Mouse (Mus musculus): Measurements from ENCODE around the gene Tk1. TPM values are rescaled to one million over a fixed set of nuclear protein-coding genes. Genes with fewer than 3 reads are reported as not detected.

Gene Tk1
- polyA plus RNA-seq, 2 experiments, result 128 to 160 TPM

DNA sequence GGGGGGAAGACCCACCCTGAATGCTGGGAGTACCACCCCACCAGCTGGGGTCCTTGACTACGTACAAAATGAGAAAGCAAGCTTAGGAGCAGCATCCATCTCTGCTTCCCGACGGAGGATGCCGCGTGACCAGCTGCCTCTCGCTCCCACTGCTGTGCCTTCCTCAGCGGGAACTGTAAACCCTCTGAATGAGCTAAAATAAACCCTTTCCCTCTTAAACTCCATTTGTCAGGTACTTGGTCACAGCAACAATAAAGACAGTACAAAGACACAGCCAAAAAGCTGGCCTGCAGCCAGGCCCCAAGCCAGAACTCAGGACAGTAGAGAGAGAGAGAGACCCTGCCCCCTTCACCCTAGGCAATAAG, 56.2 kb downstream of the Tk1 start:
- Histone ChIP-seq H3K27me3 (ENCODE audit: control insufficient read depth, insufficient read depth, low read length) (no peaks in the 10 kb centered on the region), H3K4me3 (replicated peaks; ENCODE audit: low read length) (no peak overlapping the region), H3K9ac (ENCODE audit: low read depth, low read length, severe bottlenecking) (no peak overlapping the region), H3K27ac (replicated peaks; ENCODE audit: low read depth, low read length) (no peak overlapping the region), H3K36me3 (ENCODE audit: control insufficient read depth, insufficient read depth, low read length) (peaks cover 34% of the 10 kb centered on the region), H3K4me2 (replicated peaks; ENCODE audit: low read depth, low read length, severe bottlenecking) (no peak overlapping the region), H3K9me3 (ENCODE audit: control insufficient read depth, low read length) (no peaks in the 10 kb centered on the region), H3K4me1 (ENCODE audit: control insufficient read depth, insufficient read depth, low read length) (no peaks in the 10 kb centered on the region)
- TF ChIP-seq POLR2A (IDR thresholded peaks at IDR 0.05; ENCODE audit: borderline replicate concordance, extremely low read depth, insufficient read depth, insufficient read length), result no peak
- DNase-seq (ENCODE audit: low spot score), result no peak
- no peak for ATAC-seq (ENCODE audit: low FRiP score, low read depth)
- WGBS, result 86% methylated on average over 7 of the region's 7 CpGs

DNA sequence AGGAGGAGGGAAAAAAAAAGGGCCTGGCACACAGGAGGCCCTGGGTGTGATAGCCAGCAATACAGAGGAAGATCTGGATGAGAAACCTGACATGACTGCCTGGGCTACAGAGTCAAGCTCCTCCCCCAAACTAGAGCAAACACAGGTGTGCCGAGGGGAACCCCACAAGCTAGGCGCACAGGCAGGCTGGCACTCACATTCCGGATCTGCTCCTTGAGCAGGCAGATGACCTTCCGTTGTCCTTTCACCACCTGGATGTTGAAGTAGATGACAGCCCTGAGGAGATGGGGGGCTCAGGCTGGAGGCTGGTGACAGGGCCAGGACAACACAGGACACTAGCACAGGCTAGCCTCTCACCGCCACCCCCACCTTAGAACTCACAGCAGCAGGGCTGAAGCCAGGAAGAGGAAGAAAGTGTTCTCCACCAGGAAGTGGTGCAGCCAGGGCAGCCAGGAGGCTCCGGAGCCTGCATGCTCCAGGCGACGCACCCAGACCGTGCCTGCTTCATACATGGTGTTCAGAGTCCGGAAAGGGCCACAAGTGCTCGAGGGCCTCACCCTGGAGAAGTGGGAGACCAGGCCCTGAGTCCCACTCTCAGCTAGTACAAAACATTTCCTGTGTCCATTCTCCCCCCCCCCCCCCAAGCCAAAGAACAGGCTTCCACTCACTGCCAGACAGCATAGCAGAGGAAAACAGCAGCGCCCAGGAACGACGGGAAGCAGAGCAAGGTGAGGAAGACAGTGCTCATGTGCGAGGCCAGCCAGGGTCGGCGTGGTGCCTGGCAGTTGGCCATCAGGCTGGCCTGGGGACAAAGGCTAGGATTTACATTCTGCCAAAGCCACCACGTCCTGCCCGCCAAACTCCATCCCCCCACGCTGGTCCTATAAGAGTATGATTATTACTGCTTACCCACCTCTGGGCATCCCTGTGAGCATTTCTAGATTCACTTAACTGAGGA, 56.9 kb downstream of the Tk1 start:
- no peak overlapping the region for H3K4me3 ChIP-seq (replicated peaks; ENCODE audit: low read length)
- no peak for TF ChIP-seq POLR2A (IDR thresholded peaks at IDR 0.05; ENCODE audit: borderline replicate concordance, extremely low read depth, insufficient read depth, insufficient read length)
- 84% methylated on average over 20 of the region's 20 CpGs for WGBS
- no peaks in the 10 kb centered on the region for H3K4me1 ChIP-seq (ENCODE audit: control insufficient read depth, insufficient read depth, low read length)
- DNase-seq (ENCODE audit: low spot score) (no peak), ATAC-seq (ENCODE audit: low FRiP score, low read depth) (no peak)
- H3K4me2 ChIP-seq (replicated peaks; ENCODE audit: low read depth, low read length, severe bottlenecking), result no peak overlapping the region
- H3K27ac ChIP-seq (replicated peaks; ENCODE audit: low read depth, low read length), result no peak overlapping the region
- peaks cover 38% of the 10 kb centered on the region for H3K36me3 ChIP-seq (ENCODE audit: control insufficient read depth, insufficient read depth, low read length)
- H3K9me3 ChIP-seq (ENCODE audit: control insufficient read depth, low read length), result no peaks in the 10 kb centered on the region
- no peak overlapping the region for H3K9ac ChIP-seq (ENCODE audit: low read depth, low read length, severe bottlenecking)
- no peaks in the 10 kb centered on the region for H3K27me3 ChIP-seq (ENCODE audit: control insufficient read depth, insufficient read depth, low read length)

DNA sequence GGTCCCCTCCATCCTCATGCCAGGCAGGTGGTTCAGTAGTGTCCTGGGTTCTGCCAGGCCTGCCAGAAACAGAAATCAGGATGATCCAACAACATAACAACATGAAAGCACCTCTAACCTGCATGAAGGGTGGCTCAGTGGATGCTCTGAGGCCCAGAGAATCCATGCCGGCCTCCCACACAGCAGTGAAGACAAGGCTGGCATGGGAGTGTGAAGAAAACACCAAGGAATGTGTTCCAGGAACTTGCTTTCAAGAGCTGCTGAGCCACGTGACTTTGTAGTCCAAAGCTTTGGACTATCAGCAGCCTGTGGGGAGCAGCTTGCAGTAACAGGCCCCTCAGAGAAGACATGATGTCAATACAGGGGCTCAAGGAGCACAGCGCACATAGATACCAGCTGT, 59.6 kb downstream of the Tk1 start:
- H3K4me1 ChIP-seq (ENCODE audit: control insufficient read depth, insufficient read depth, low read length), result no peaks in the 10 kb centered on the region
- H3K27me3 ChIP-seq (ENCODE audit: control insufficient read depth, insufficient read depth, low read length), result no peaks in the 10 kb centered on the region
- WGBS, result 87% methylated on average over 3 of the region's 3 CpGs
- H3K36me3 ChIP-seq (ENCODE audit: control insufficient read depth, insufficient read depth, low read length), result peaks cover 54% of the 10 kb centered on the region
- H3K9ac ChIP-seq (ENCODE audit: low read depth, low read length, severe bottlenecking), result no peak overlapping the region
- no peaks in the 10 kb centered on the region for H3K9me3 ChIP-seq (ENCODE audit: control insufficient read depth, low read length)
- DNase-seq (ENCODE audit: low spot score) (no peak), ATAC-seq (ENCODE audit: low FRiP score, low read depth) (no peak)
- no peak overlapping the region for H3K4me3 ChIP-seq (replicated peaks; ENCODE audit: low read length)
- H3K27ac ChIP-seq (replicated peaks; ENCODE audit: low read depth, low read length), result no peak overlapping the region
- no peak overlapping the region for H3K4me2 ChIP-seq (replicated peaks; ENCODE audit: low read depth, low read length, severe bottlenecking)
- TF ChIP-seq POLR2A (IDR thresholded peaks at IDR 0.05; ENCODE audit: borderline replicate concordance, extremely low read depth, insufficient read depth, insufficient read length), result no peak

Other genes starting within 250 kb of the Tk1 start
- 34.7 and 43.7 TPM in 2 replicates for gene Tnrc6c, start 171.8 kb downstream of the Tk1 start, polyA plus RNA-seq (2012; rRNA removed)
- 18.1 and 21.1 TPM in 2 replicates for gene Tnrc6c, start 171.8 kb downstream of the Tk1 start, polyA plus RNA-seq (2014; fragmentation: Nextera tagmentation; extraction: Ambion mirVana)
- gene Tmc8, start 44.0 kb downstream of the Tk1 start, polyA plus RNA-seq (2012; rRNA removed), result 3.1 and 4.6 TPM in 2 replicates
- 1.1 and 1.2 TPM in 2 replicates for gene Tmc8, start 44.0 kb downstream of the Tk1 start, polyA plus RNA-seq (2014; fragmentation: Nextera tagmentation; extraction: Ambion mirVana)
- 28.2 and 31.1 TPM in 2 replicates for gene Tmc6, start 43.9 kb downstream of the Tk1 start, polyA plus RNA-seq (2012; rRNA removed)
- 19.0 and 24.5 TPM in 2 replicates for gene Tmc6, start 43.9 kb downstream of the Tk1 start, polyA plus RNA-seq (2014; fragmentation: Nextera tagmentation; extraction: Ambion mirVana)
- gene 6030468B19Rik, start 28.4 kb downstream of the Tk1 start, polyA plus RNA-seq (2012; rRNA removed), result 0.11 and 0.41 TPM in 2 replicates
- gene 6030468B19Rik, start 28.4 kb downstream of the Tk1 start, polyA plus RNA-seq (2014; fragmentation: Nextera tagmentation; extraction: Ambion mirVana), result not detected in 2 replicates
- 0.17 and 0.62 TPM in 2 replicates for gene Gm20708, start 16.4 kb downstream of the Tk1 start, polyA plus RNA-seq (2012; rRNA removed)
- gene Gm20708, start 16.4 kb downstream of the Tk1 start, polyA plus RNA-seq (2014; fragmentation: Nextera tagmentation; extraction: Ambion mirVana), result 0.59 and 0.92 TPM in 2 replicates
- 41.4 and 58.5 TPM in 2 replicates for gene Syngr2, start 16.4 kb downstream of the Tk1 start, polyA plus RNA-seq (2012; rRNA removed)
- gene Syngr2, start 16.4 kb downstream of the Tk1 start, polyA plus RNA-seq (2014; fragmentation: Nextera tagmentation; extraction: Ambion mirVana), result 68.3 and 75.8 TPM in 2 replicates
- gene Afmid, start 168 bp downstream of the Tk1 start, polyA plus RNA-seq (2012; rRNA removed), result 10.4 TPM in 2 replicates
- 4.6 and 5.3 TPM in 2 replicates for gene Afmid, start 168 bp downstream of the Tk1 start, polyA plus RNA-seq (2014; fragmentation: Nextera tagmentation; extraction: Ambion mirVana)
- gene Birc5, start 23.2 kb upstream of the Tk1 start, polyA plus RNA-seq (2012; rRNA removed), result 128 and 138 TPM in 2 replicates
- 267 and 276 TPM in 2 replicates for gene Birc5, start 23.2 kb upstream of the Tk1 start, polyA plus RNA-seq (2014; fragmentation: Nextera tagmentation; extraction: Ambion mirVana)
- not detected in 2 replicates for gene Tmem235, start 34.7 kb upstream of the Tk1 start, polyA plus RNA-seq (2012; rRNA removed)
- not detected in 2 replicates for gene Tmem235, start 34.7 kb upstream of the Tk1 start, polyA plus RNA-seq (2014; fragmentation: Nextera tagmentation; extraction: Ambion mirVana)
- gene Tha1, start 47.4 kb upstream of the Tk1 start, polyA plus RNA-seq (2012; rRNA removed), result 6.5 and 6.9 TPM in 2 replicates
- 3.4 and 4.1 TPM in 2 replicates for gene Tha1, start 47.4 kb upstream of the Tk1 start, polyA plus RNA-seq (2014; fragmentation: Nextera tagmentation; extraction: Ambion mirVana)
- 18.4 and 21.3 TPM in 2 replicates for gene Socs3, start 144.0 kb upstream of the Tk1 start, polyA plus RNA-seq (2012; rRNA removed)
- 6.4 and 8.6 TPM in 2 replicates for gene Socs3, start 144.0 kb upstream of the Tk1 start, polyA plus RNA-seq (2014; fragmentation: Nextera tagmentation; extraction: Ambion mirVana)
- 36.2 and 41.7 TPM in 2 replicates for gene Pgs1, start 160.2 kb upstream of the Tk1 start, polyA plus RNA-seq (2012; rRNA removed)
- gene Pgs1, start 160.2 kb upstream of the Tk1 start, polyA plus RNA-seq (2014; fragmentation: Nextera tagmentation; extraction: Ambion mirVana), result 30.5 and 35.9 TPM in 2 replicates

Measured in limb, embryonic 14.5 days (tissue).